Mouse (Mus musculus) lung, adult 2 months (tissue): Measurements from ENCODE around the gene Flvcr2.

Experiments
- CTCF ChIP-seq: fragments of 200-500 bp; IDR thresholded peaks from 2 replicates; pipeline ENCODE4 v1.5.1; 2011; ENCODE audit warnings: mild to moderate bottlenecking, low read length, control low read depth; ENCODE audit not compliant: insufficient read depth
- POLR2A ChIP-seq: fragments of 200-500 bp; IDR thresholded peaks from 2 replicates; pipeline ENCODE4 v1.6.1; 2011; ENCODE audit warnings: low read depth, mild to moderate bottlenecking, control low read depth, low read length, borderline replicate concordance; ENCODE audit errors: extremely low read depth

DNA sequence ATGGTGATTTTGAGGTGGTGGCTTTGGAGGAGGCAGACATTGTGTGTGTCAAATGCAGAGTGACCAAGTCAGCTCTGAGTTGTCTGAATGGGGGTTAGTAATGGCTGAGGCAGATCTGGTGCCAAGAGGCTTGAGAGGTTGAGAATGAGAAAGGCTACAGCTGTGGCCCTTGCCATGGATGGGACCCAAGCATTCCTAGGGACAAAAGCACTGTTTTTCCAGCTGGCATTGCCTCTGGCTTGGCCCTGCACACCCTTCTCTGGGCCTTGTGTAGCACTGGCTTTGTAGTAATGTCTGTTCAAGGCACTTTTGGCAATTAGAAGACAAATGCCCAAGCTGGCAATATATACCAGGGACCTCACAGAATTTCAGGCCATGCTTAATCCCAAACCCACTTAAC is 64.6 kb downstream of the Flvcr2 start:
- TF ChIP-seq CTCF (no peak), POLR2A (no peak)
